Mouse (Mus musculus) liver, embryonic 16.5 days (tissue): ENCODE results near the gene Shisa3. TPM values are rescaled to one million over a fixed set of nuclear protein-coding genes. Genes with fewer than 3 reads are reported as not detected.

Experiments used
- ATAC-seq: fragments of 200-750 bp; cut with Nextera tagmentation; 2 replicates; pipeline ENCODE4 v1.8.0; 2017; ENCODE audit warnings: low read depth, mild to moderate bottlenecking, moderate number of reproducible peaks, moderate library complexity
- H3K27ac ChIP-seq: fragments of 300-500 bp; sonication (generic); 2 replicates; pipeline ENCODE4 v1.5.1; 2014; ENCODE audit warnings: mild to moderate bottlenecking, low read length
- H3K27me3 ChIP-seq: fragments of 300-500 bp; sonication (generic); 2 replicates; pipeline ENCODE4 v1.6.1; 2014; ENCODE audit warnings: low read depth, low read length, mixed read lengths; ENCODE audit not compliant: control insufficient read depth, insufficient read depth
- H3K36me3 ChIP-seq: fragments of 300-500 bp; sonication (generic); 2 replicates; pipeline ENCODE4 v1.6.1; 2014; ENCODE audit warnings: mild to moderate bottlenecking; ENCODE audit not compliant: control insufficient read depth, insufficient read depth
- H3K4me1 ChIP-seq: fragments of 300-500 bp; sonication (generic); 2 replicates; pipeline ENCODE4 v1.6.1; 2014; ENCODE audit warnings: low read depth, low read length, mixed read lengths; ENCODE audit not compliant: control insufficient read depth
- H3K4me2 ChIP-seq: fragments of 300-500 bp; sonication (generic); 2 replicates; pipeline ENCODE4 v1.6.1; 2014; ENCODE audit warnings: low read depth, low read length, mixed read lengths
- H3K4me3 ChIP-seq: fragments of 300-500 bp; sonication (generic); 2 replicates; pipeline ENCODE4 v1.5.1; 2014; ENCODE audit warnings: low read depth, mild to moderate bottlenecking, low read length
- H3K9ac ChIP-seq: fragments of 300-500 bp; sonication (generic); 2 replicates; pipeline ENCODE4 v1.6.1; 2014; ENCODE audit warnings: low read depth, low read length
- H3K9me3 ChIP-seq: fragments of 300-500 bp; sonication (generic); replicated peaks from 2 replicates; pipeline ENCODE4 v1.6.1; 2016; ENCODE audit warnings: low read length; ENCODE audit not compliant: control insufficient read depth
- WGBS: fragments of 180-500 bp; shearing (Covaris S2); extraction: QIAGEN DNeasy Blood & Tissue Kit; methylation state at CpG from one replicate; pipeline ENCODE4 v1.1.7; 2014; ENCODE audit not compliant: insufficient replicate concordance; 5-methylcytosine and 5-hydroxymethylcytosine counted together
- polyA plus RNA-seq: library from polyadenylated mRNA; unstranded; fragments of >200 nt; fragmentation: Nextera tagmentation; extraction: Ambion mirVana; gene quantifications from 2 replicates; pipeline ENCODE4 v1.2.1, GENCODE M21; 2015

The Shisa3 gene
- 0.43 and 0.47 TPM in 2 replicates for polyA plus RNA-seq

- under 1% methylated on average over 86 of the region's 86 CpGs for WGBS
- H3K9ac ChIP-seq = no peak within 1 kb of the TSS
- peak within 1 kb of the TSS; percentile 58 for H3K4me2 ChIP-seq
- peak within 1 kb of the TSS; percentile 47 for H3K4me3 ChIP-seq
- no peaks in the 10 kb centered on the region for H3K36me3 ChIP-seq
- no peaks in the 10 kb centered on the region for H3K9me3 ChIP-seq
- peaks cover 67% of the 10 kb centered on the region for H3K27me3 ChIP-seq
- no peak within 1 kb of the TSS for H3K27ac ChIP-seq
- peaks cover 5% of the 10 kb centered on the region for H3K4me1 ChIP-seq
- no peak for ATAC-seq
These were observed at the start of gene Shisa3 for GRCm38 (mm10) chr5:67607804-67608673. TSS of gene Shisa3 (plus strand) at chr5:67607882.

DNA sequence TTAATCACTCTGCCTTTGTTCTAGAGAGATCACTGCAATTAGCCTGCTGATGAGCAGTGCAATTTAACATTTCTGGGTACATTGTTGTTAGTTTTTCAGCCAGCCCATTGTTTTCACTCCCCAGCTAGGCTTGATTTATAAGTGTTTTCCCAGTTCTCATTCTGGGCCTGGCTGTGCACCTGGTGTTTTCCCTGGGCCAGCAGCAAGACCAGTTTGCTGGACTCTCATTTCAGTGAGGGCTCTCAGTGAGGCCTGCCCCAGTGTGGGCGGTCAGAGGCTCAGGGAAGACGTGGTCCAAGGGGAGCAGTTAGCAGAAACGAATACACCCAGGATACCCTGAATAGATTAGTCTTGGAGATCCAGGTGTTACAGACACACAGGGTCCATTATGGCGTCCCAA is 49.0 kb upstream of the Shisa3 start:
- no peak overlapping the region for H3K4me2 ChIP-seq
- no peak overlapping the region for H3K27ac ChIP-seq
- no peak overlapping the region for H3K4me3 ChIP-seq
- 50% methylated on average over 4 of the region's 4 CpGs for WGBS
- no peaks in the 10 kb centered on the region for H3K36me3 ChIP-seq
- H3K9ac ChIP-seq = no peak overlapping the region
- no peaks in the 10 kb centered on the region for H3K9me3 ChIP-seq
- ATAC-seq = no peak
- no peaks in the 10 kb centered on the region for H3K4me1 ChIP-seq
- H3K27me3 ChIP-seq = no peaks in the 10 kb centered on the region

GRCm38 (mm10) chr5:67559063-67559462 is 48.6 kb upstream of the Shisa3 start:
- Histone ChIP-seq H3K36me3 (no peaks in the 10 kb centered on the region), H3K4me3 (no peak overlapping the region), H3K9me3 (no peaks in the 10 kb centered on the region), H3K4me2 (no peak overlapping the region), H3K9ac (no peak overlapping the region), H3K27me3 (no peaks in the 10 kb centered on the region), H3K4me1 (no peaks in the 10 kb centered on the region), H3K27ac (no peak overlapping the region)
- WGBS = 67% methylated on average over 3 of the region's 3 CpGs
- ATAC-seq = no peak

DNA sequence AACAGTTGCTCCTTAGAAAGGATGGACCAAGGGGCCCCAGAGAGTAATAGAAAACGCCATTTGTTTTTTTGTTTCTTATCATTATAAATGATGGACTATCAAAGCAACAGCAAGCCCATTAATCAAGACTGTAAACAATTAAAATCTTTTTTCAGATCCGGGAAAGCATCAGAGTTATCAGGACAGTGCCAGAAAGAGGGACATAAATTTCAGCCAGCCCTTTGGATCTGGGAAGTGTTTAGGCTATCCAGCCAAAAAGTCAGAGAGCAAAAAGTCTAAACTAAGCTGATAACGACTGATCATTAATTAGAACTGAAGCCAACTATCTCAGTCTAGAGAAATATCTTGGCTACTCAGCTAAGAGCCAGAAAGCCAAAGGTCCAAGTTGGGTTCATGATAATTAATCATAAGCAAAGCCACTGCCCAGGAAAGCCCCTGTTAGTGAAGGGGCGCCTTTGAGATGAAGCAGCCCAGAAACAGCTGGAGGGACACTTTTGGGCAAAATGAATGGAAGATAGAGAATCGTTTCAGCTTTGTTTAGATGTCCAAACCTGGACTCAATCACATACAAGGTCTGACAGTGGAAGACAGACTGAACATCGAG is 35.0 kb upstream of the Shisa3 start:
- no peaks in the 10 kb centered on the region for H3K4me1 ChIP-seq
- H3K36me3 ChIP-seq = no peaks in the 10 kb centered on the region
- no peak overlapping the region for H3K4me2 ChIP-seq
- H3K9ac ChIP-seq = no peak overlapping the region
- no peaks in the 10 kb centered on the region for H3K27me3 ChIP-seq
- no peak overlapping the region for H3K4me3 ChIP-seq
- no peaks in the 10 kb centered on the region for H3K9me3 ChIP-seq
- 47% methylated on average over 6 of the region's 6 CpGs for whole genome bisulfite sequencing
- no peak overlapping the region for H3K27ac ChIP-seq
- no peak for ATAC-seq

DNA sequence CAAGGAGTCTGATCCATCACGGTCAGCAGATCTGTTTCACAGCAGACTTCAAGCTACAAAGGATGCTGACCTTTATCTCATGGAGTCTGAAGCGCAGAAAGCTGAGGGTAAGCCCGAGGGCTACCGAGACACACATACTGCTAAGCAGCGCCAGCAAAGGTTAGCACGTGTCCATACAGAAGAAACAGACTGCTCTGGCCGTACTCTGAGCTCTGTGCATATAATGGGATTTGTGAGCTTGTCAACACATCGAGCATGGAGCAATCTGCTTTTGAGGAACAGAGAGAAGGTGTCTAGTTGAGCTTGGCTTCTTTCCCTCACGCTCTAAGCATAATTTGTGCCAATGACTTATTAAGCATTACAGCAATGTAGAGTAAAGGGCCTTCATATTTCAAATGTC is 33.6 kb upstream of the Shisa3 start:
- no peak overlapping the region for H3K9ac ChIP-seq
- no peaks in the 10 kb centered on the region for H3K36me3 ChIP-seq
- no peaks in the 10 kb centered on the region for H3K4me1 ChIP-seq
- no peaks in the 10 kb centered on the region for H3K27me3 ChIP-seq
- H3K4me2 ChIP-seq = no peak overlapping the region
- no peak overlapping the region for H3K4me3 ChIP-seq
- H3K27ac ChIP-seq = no peak overlapping the region
- H3K9me3 ChIP-seq = no peaks in the 10 kb centered on the region
- WGBS = 66% methylated on average over 9 of the region's 9 CpGs
- ATAC-seq = no peak

GRCm38 (mm10) chr5:67575705-67576104 is 32.0 kb upstream of the Shisa3 start:
- Histone ChIP-seq H3K27ac (no peak overlapping the region), H3K4me3 (no peak overlapping the region), H3K4me1 (no peaks in the 10 kb centered on the region), H3K9ac (no peak overlapping the region), H3K27me3 (no peaks in the 10 kb centered on the region), H3K9me3 (no peaks in the 10 kb centered on the region), H3K4me2 (no peak overlapping the region), H3K36me3 (no peaks in the 10 kb centered on the region)
- ATAC-seq = no peak
- WGBS = 66% methylated on average over 2 of the region's 2 CpGs

GRCm38 (mm10) chr5:67579725-67580633 is 27.7 kb upstream of the Shisa3 start:
- Histone ChIP-seq H3K4me1 (no peaks in the 10 kb centered on the region), H3K27me3 (no peaks in the 10 kb centered on the region), H3K27ac (no peak overlapping the region), H3K9me3 (no peaks in the 10 kb centered on the region), H3K9ac (no peak overlapping the region), H3K36me3 (no peaks in the 10 kb centered on the region), H3K4me2 (no peak overlapping the region), H3K4me3 (no peak overlapping the region)
- no peak for ATAC-seq
- WGBS = 33% methylated on average over 6 of the region's 6 CpGs

DNA sequence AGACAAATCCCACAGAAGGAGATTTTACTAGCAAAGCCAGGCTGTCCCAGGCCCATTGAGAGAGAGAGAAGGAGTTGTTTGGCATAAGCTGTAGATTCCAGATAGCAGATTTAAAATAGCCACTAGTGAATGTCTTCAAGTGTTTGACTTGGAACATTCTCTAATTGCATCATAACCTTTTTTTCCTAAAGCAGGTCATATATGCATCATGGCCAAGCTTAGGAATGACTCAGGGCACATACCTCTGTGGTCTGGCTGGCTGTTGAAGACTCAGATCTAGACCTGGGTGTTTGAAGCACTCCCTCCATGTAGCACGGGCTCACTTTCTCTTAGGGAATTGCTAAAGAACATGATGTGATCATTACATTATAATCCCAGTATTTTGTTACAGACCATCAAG is 12.6 kb upstream of the Shisa3 start:
- Histone ChIP-seq H3K4me3 (no peak overlapping the region), H3K4me2 (no peak overlapping the region), H3K27me3 (no peaks in the 10 kb centered on the region), H3K36me3 (no peaks in the 10 kb centered on the region), H3K9me3 (no peaks in the 10 kb centered on the region), H3K27ac (no peak overlapping the region), H3K4me1 (no peaks in the 10 kb centered on the region), H3K9ac (no peak overlapping the region)
- no peak for ATAC-seq
- WGBS = 68% methylated on average over 1 of the region's 1 CpGs
